Mouse (Mus musculus) spleen, postnatal 0 days (tissue): ENCODE data around the gene Olfr1020. TPM values are rescaled to one million over a fixed set of nuclear protein-coding genes. Genes with fewer than 3 reads are reported as not detected.

Experiments
- polyA plus RNA-seq: library from polyadenylated mRNA; unstranded; fragments of >200 nt; fragmentation: Nextera tagmentation; extraction: Ambion mirVana; gene quantifications from 2 replicates; pipeline ENCODE4 v1.2.1, GENCODE M21; 2015

Gene Olfr1020
- polyA plus RNA-seq, result not detected in 2 replicates

DNA sequence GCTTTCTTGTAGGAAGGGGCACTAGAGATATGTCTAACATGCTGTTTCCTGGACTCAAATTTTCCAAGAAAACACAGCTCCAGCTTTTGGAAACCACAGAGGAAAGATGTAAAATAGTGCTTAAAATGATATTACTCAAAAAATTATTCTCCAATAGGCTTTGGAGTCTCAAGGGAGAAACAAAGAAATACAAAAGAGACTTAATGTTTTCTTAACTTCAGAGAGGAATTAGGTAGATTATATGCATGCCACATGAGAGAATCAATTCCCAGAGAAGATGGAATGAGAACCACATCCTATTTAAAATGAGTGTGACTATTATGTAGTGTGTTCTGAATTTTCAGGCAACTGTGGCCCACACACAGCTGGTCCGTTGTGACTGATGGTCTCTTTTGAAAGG lies at the start of gene Olfr1020:
Olfr1020 (plus strand) TSS at position 301 of the 400 bp plus-strand sequence.

DNA sequence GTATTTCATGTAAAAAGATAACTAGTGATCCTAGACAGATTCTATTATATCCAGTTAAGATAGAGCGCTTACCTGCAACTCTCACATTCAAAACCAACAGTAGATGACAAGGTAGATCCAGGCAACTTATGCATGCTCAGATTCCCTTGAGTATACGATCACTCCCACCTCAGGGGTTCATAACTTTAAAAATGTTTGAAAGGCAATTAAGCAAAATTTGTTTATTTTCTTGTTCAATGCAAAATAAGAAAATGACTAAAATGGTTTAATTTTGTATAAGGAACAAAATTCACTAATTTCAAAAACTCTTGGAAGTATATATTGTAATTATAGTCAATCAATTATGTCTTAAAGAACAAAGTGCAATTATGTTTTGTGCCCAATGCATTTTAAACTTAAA lies 44.4 kb upstream of the Olfr1020 start, which contains the start of gene Olfr1016:
Olfr1016 (minus strand) TSS at position 101 of the 400 bp plus-strand sequence.

DNA sequence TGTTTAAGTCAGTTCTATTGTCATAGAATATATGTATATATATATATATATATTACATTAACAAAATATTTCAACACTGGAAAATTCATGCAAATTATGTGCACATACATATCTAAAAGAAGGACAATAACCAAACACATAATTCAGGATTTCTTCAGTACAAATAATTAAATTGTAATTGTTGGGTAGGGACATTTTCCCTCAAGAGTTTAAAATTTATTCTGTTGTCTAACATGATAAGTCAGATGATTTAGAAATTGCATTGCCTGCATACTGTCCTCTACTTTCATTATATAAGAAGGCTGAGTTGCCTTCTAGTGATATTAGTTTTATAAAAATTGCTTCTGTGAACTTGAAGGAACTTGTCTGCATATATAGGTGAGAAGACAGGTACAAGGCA lies 28.7 kb upstream of the Olfr1020 start, which contains the start of gene Olfr1018:
Olfr1018 (plus strand) TSS at position 301 of the 400 bp plus-strand sequence.

DNA sequence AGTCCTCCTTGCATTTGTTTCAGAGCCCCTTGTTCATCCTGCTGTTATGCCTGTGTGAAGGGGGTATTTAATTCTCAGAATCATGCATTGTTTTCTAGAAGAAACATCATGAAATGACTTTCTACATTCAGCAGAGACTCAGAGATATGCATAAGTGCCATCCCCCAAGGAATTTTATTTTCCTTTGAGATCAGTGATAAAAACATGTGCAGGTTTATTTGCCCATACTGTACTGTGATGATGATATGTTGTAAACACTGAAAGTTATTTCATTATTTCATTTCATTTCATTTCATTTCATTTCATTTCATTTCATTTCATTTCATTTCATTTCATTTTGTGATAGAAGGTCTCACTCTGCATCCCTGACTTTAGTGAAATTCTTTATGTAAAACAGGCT lies 1.4 kb upstream of the Olfr1020 start, which contains the start of gene Olfr1019:
Olfr1019 (minus strand) TSS at position 101 of the 400 bp plus-strand sequence.

DNA sequence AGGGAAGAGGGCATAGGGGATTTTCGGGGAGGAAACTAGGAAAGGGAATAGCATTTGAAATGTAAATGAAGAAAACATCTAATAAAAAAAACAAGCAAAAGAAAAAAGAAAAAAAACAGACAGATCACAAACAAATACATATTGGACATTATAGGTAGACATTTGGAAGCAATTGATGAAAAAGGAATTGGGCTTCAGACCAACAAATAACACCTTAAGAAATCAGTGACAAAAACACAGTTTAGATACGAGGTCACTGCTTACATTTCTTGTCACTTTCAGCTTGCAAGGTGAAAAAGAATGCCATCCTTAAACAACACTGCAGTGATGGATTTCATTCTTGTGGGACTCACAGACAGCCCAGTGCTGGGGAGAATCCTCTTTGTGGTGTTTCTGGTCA lies 21.5 kb downstream of the Olfr1020 start, which contains the start of gene Olfr1022:
Olfr1022 (plus strand) TSS at position 301 of the 400 bp plus-strand sequence.

DNA sequence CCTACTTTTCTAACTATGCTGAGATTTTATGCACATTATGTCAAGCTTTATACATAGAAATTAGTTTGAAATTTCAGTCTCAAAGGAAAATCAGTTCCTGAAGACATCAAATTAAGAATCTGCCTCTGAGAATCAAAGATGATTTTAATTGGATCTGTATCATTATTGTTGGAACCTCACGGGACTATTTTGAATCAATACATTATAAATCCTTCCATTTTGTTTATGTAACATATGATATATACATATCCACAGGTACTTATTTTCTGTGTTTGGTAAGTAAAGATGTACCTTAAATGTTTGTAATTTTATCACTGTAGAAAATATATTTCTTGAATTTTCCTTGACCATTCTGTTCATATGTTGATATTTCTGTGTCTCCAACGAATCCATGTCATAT lies 38.5 kb downstream of the Olfr1020 start, which contains the start of gene Olfr1023:
Olfr1023 (plus strand) TSS at position 301 of the 400 bp plus-strand sequence.

Other genes with a start within 250 kb of the Olfr1020 start
- not detected in 2 replicates for gene Olfr1000, start 235.1 kb upstream of the Olfr1020 start, polyA plus RNA-seq
- gene Olfr1002, start 196.3 kb upstream of the Olfr1020 start, polyA plus RNA-seq, result not detected in 2 replicates
- gene Olfr154, start 182.6 kb upstream of the Olfr1020 start, polyA plus RNA-seq, result not detected in 2 replicates
- gene Olfr1006, start 168.3 kb upstream of the Olfr1020 start, polyA plus RNA-seq, result not detected in 2 replicates
- gene Olfr1008, start 157.6 kb upstream of the Olfr1020 start, polyA plus RNA-seq, result not detected in 2 replicates
- gene Olfr1009, start 131.6 kb upstream of the Olfr1020 start, polyA plus RNA-seq, result not detected in 2 replicates
- gene Olfr1012, start 84.3 kb upstream of the Olfr1020 start, polyA plus RNA-seq, result not detected in 2 replicates
- gene Olfr1013, start 79.9 kb upstream of the Olfr1020 start, polyA plus RNA-seq, result not detected in 2 replicates
- gene Olfr1014, start 74.3 kb upstream of the Olfr1020 start, polyA plus RNA-seq, result not detected in 2 replicates
- not detected in 2 replicates for gene Olfr1015, start 65.0 kb upstream of the Olfr1020 start, polyA plus RNA-seq
- not detected in 2 replicates for gene Olfr1016, start 44.5 kb upstream of the Olfr1020 start, polyA plus RNA-seq
- gene Olfr1018, start 28.6 kb upstream of the Olfr1020 start, polyA plus RNA-seq, result not detected in 2 replicates
- gene Olfr1019, start 1.5 kb upstream of the Olfr1020 start, polyA plus RNA-seq, result not detected in 2 replicates
- gene Olfr1022, start 21.6 kb downstream of the Olfr1020 start, polyA plus RNA-seq, result not detected in 2 replicates
- not detected in 2 replicates for gene Olfr1023, start 38.6 kb downstream of the Olfr1020 start, polyA plus RNA-seq
- not detected in 2 replicates for gene Olfr1024, start 58.0 kb downstream of the Olfr1020 start, polyA plus RNA-seq
- not detected in 2 replicates for gene Olfr1025-ps1, start 68.2 kb downstream of the Olfr1020 start, polyA plus RNA-seq
- not detected in 2 replicates for gene Olfr1026, start 74.5 kb downstream of the Olfr1020 start, polyA plus RNA-seq
- gene Olfr1028, start 103.4 kb downstream of the Olfr1020 start, polyA plus RNA-seq, result not detected in 2 replicates
- not detected in 2 replicates for gene Olfr1029, start 126.9 kb downstream of the Olfr1020 start, polyA plus RNA-seq
- gene Olfr1030, start 132.2 kb downstream of the Olfr1020 start, polyA plus RNA-seq, result not detected in 2 replicates
- not detected in 2 replicates for gene Olfr1031, start 143.3 kb downstream of the Olfr1020 start, polyA plus RNA-seq
- gene Olfr1032, start 158.5 kb downstream of the Olfr1020 start, polyA plus RNA-seq, result not detected in 2 replicates
- 5.2 and 5.3 TPM in 2 replicates for gene Olfr1033, start 173.6 kb downstream of the Olfr1020 start, polyA plus RNA-seq
- 0.05 and 0.07 TPM in 2 replicates for gene Olfr1034, start 198.8 kb downstream of the Olfr1020 start, polyA plus RNA-seq
- gene Olfr1036, start 227.0 kb downstream of the Olfr1020 start, polyA plus RNA-seq, result not detected in 2 replicates
- not detected in 2 replicates for gene Olfr1037, start 240.4 kb downstream of the Olfr1020 start, polyA plus RNA-seq